Mouse (Mus musculus) left cerebral cortex, adult 11 months (tissue): ENCODE measurements around the gene Ccdc36.

Source experiments
- DNase-seq: peaks from one replicate; pipeline ENCODE4 v3.0.0; 2022; ENCODE audit warnings: low spot score

Gene Ccdc36

GRCm38 (mm10) chr9:108428384-108428783 lies at the start of gene Ccdc36:
TSS of gene Ccdc36 (minus strand) at chr9:108428484.
- no peak for DNase-seq

GRCm38 (mm10) chr9:108474528-108474927 lies 46.2 kb upstream of the Ccdc36 start:
- DNase-seq, result no peak

- DNase-seq, result no peak
These were observed 41.6 kb upstream of the Ccdc36 start for GRCm38 (mm10) chr9:108469845-108470244.

- no peak for DNase-seq
These were observed 41.1 kb upstream of the Ccdc36 start for GRCm38 (mm10) chr9:108469430-108469829.

- DNase-seq, result no peak
These were observed 37.9 kb upstream of the Ccdc36 start for GRCm38 (mm10) chr9:108466219-108466618.

GRCm38 (mm10) chr9:108463713-108464112 lies 35.4 kb upstream of the Ccdc36 start:
- no peak for DNase-seq

- DNase-seq, result no peak
These were observed 33.9 kb upstream of the Ccdc36 start for GRCm38 (mm10) chr9:108462192-108462591.

GRCm38 (mm10) chr9:108461675-108462074 lies 33.4 kb upstream of the Ccdc36 start:
- DNase-seq, result no peak

- DNase-seq, result no peak
These were observed 32.9 kb upstream of the Ccdc36 start, which contains the start of gene Klhdc8b for GRCm38 (mm10) chr9:108461181-108461631. TSS of gene Klhdc8b (minus strand) at chr9:108461581.

GRCm38 (mm10) chr9:108460319-108461178 lies 32.3 kb upstream of the Ccdc36 start, which contains the start of gene Ccdc71:
TSS of gene Ccdc71 (plus strand) at chr9:108460527.
- DNase-seq, result peak; percentile 80

- DNase-seq, result no peak
These were observed 31.6 kb upstream of the Ccdc36 start for GRCm38 (mm10) chr9:108459939-108460318.

- DNase-seq, result no peak
These were observed 28.7 kb upstream of the Ccdc36 start for GRCm38 (mm10) chr9:108456953-108457352.

- DNase-seq, result no peak
These were observed 27.7 kb upstream of the Ccdc36 start for GRCm38 (mm10) chr9:108455747-108456571.

GRCm38 (mm10) chr9:108454429-108454828 lies 26.1 kb upstream of the Ccdc36 start:
- no peak for DNase-seq

GRCm38 (mm10) chr9:108453458-108453857 lies 25.2 kb upstream of the Ccdc36 start:
- DNase-seq, result no peak

- DNase-seq, result no peak
These were observed 24.6 kb upstream of the Ccdc36 start for GRCm38 (mm10) chr9:108452911-108453310.

GRCm38 (mm10) chr9:108452291-108452906 lies 24.1 kb upstream of the Ccdc36 start:
- DNase-seq, result peak; percentile 82

GRCm38 (mm10) chr9:108451519-108452160 lies 23.4 kb upstream of the Ccdc36 start:
- no peak for DNase-seq

- DNase-seq, result no peak
These were observed 22.8 kb upstream of the Ccdc36 start for GRCm38 (mm10) chr9:108451170-108451493.

- DNase-seq, result no peak
These were observed 22.2 kb upstream of the Ccdc36 start for GRCm38 (mm10) chr9:108450292-108451169.

GRCm38 (mm10) chr9:108449860-108450259 lies 21.6 kb upstream of the Ccdc36 start:
- DNase-seq, result no peak
